Mouse (Mus musculus): ENCODE data around the gene Renbp. TPM values are rescaled to one million over a fixed set of nuclear protein-coding genes. Genes with fewer than 3 reads are reported as not detected.

Gene Renbp
- polyA plus RNA-seq, 1 experiment, result 42.3 TPM

GRCm38 (mm10) chrX:73910049-73910448, 20.6 kb downstream of the Renbp start:
- no peak for DNase-seq
- H3K4me3 ChIP-seq (replicated peaks; ENCODE audit: extremely low read depth, low read depth, low read length), result no peak overlapping the region
- H3K4me1 ChIP-seq (ENCODE audit: control insufficient read depth, insufficient read depth, low read length), result no peaks in the 10 kb centered on the region
- 72% methylated on average over 1 of the region's 1 CpGs for WGBS
- TF ChIP-seq CTCF (IDR thresholded peaks at IDR 0.05; ENCODE audit: insufficient read depth, low read length), result no peak
- TF ChIP-seq POLR2A (IDR thresholded peaks at IDR 0.05; ENCODE audit: borderline replicate concordance, extremely low read depth, low read depth, low read length), result no peak

GRCm38 (mm10) chrX:73897959-73898358, 32.7 kb downstream of the Renbp start:
- 63% methylated on average over 3 of the region's 3 CpGs for WGBS
- DNase-seq, result no peak

GRCm38 (mm10) chrX:73895719-73896118, 34.9 kb downstream of the Renbp start, which contains the start of gene L1cam:
L1cam (minus strand) TSS chrX:73896105.
- Histone ChIP-seq H3K4me3 (replicated peaks; ENCODE audit: extremely low read depth, low read depth, low read length) (no peak within 1 kb of the TSS), H3K4me1 (ENCODE audit: control insufficient read depth, insufficient read depth, low read length) (no peaks in the 10 kb centered on the region)
- TF ChIP-seq POLR2A (IDR thresholded peaks at IDR 0.05; ENCODE audit: borderline replicate concordance, extremely low read depth, low read depth, low read length), result no peak
- TF ChIP-seq CTCF (IDR thresholded peaks at IDR 0.05; ENCODE audit: insufficient read depth, low read length), result peak; percentile 25; the same call in 1 of the 2 replicates
- DNase-seq, result peak; percentile 38
- 27% methylated on average over 2 of the region's 2 CpGs for WGBS

More at GRCm38 (mm10) chrX:73897959-73898358, 32.7 kb downstream of the Renbp start:
- Histone ChIP-seq H3K4me1 (ENCODE audit: control insufficient read depth, insufficient read depth, low read length) (no peaks in the 10 kb centered on the region), H3K4me3 (replicated peaks; ENCODE audit: extremely low read depth, low read depth, low read length) (no peak overlapping the region)
- TF ChIP-seq CTCF (IDR thresholded peaks at IDR 0.05; ENCODE audit: insufficient read depth, low read length), result 0 out of 2 replicates have a peak, but pooled peaks have one; percentile 23
- TF ChIP-seq POLR2A (IDR thresholded peaks at IDR 0.05; ENCODE audit: borderline replicate concordance, extremely low read depth, low read depth, low read length), result no peak

- DNase-seq, result no peak
- H3K4me1 ChIP-seq (ENCODE audit: control insufficient read depth, insufficient read depth, low read length), result no peaks in the 10 kb centered on the region
- WGBS, result 91% methylated on average over 14 of the region's 14 CpGs
- no peak for TF ChIP-seq POLR2A (IDR thresholded peaks at IDR 0.05; ENCODE audit: borderline replicate concordance, extremely low read depth, low read depth, low read length)
- TF ChIP-seq CTCF (IDR thresholded peaks at IDR 0.05; ENCODE audit: insufficient read depth, low read length), result no peak
- no peak overlapping the region for H3K4me3 ChIP-seq (replicated peaks; ENCODE audit: extremely low read depth, low read depth, low read length)
These were observed 37.8 kb downstream of the Renbp start for GRCm38 (mm10) chrX:73892833-73893232.

- 75% methylated on average over 6 of the region's 6 CpGs for WGBS
- no peak within 1 kb of the TSS for H3K4me3 ChIP-seq (replicated peaks; ENCODE audit: extremely low read depth, low read depth, low read length)
- H3K4me1 ChIP-seq (ENCODE audit: control insufficient read depth, insufficient read depth, low read length), result no peaks in the 10 kb centered on the region
- TF ChIP-seq POLR2A (IDR thresholded peaks at IDR 0.05; ENCODE audit: borderline replicate concordance, extremely low read depth, low read depth, low read length) (no peak), CTCF (IDR thresholded peaks at IDR 0.05; ENCODE audit: insufficient read depth, low read length) (no peak)
- no peak for DNase-seq
These were observed 39.0 kb downstream of the Renbp start, which contains the start of gene Avpr2 for GRCm38 (mm10) chrX:73891551-73892152. Avpr2 (plus strand) TSS chrX:73892102.

- 43% methylated on average over 6 of the region's 6 CpGs for WGBS
- Histone ChIP-seq H3K4me1 (ENCODE audit: control insufficient read depth, insufficient read depth, low read length) (no peaks in the 10 kb centered on the region), H3K4me3 (replicated peaks; ENCODE audit: extremely low read depth, low read depth, low read length) (no peak overlapping the region)
- no peak for DNase-seq
- TF ChIP-seq CTCF (IDR thresholded peaks at IDR 0.05; ENCODE audit: insufficient read depth, low read length), result no peak
- TF ChIP-seq POLR2A (IDR thresholded peaks at IDR 0.05; ENCODE audit: borderline replicate concordance, extremely low read depth, low read depth, low read length), result no peak
These were observed 49.2 kb downstream of the Renbp start for GRCm38 (mm10) chrX:73881463-73881862.

- H3K4me1 ChIP-seq (ENCODE audit: control insufficient read depth, insufficient read depth, low read length), result no peaks in the 10 kb centered on the region
- TF ChIP-seq CTCF (IDR thresholded peaks at IDR 0.05; ENCODE audit: insufficient read depth, low read length) (no peak), POLR2A (IDR thresholded peaks at IDR 0.05; ENCODE audit: borderline replicate concordance, extremely low read depth, low read depth, low read length) (no peak)
- no peak for DNase-seq
- WGBS, result 41% methylated on average over 16 of the region's 16 CpGs
- no peak overlapping the region for H3K4me3 ChIP-seq (replicated peaks; ENCODE audit: extremely low read depth, low read depth, low read length)
These were observed 49.6 kb downstream of the Renbp start for GRCm38 (mm10) chrX:73881036-73881427.

- no peak for TF ChIP-seq CTCF (IDR thresholded peaks at IDR 0.05; ENCODE audit: insufficient read depth, low read length)
- TF ChIP-seq POLR2A (IDR thresholded peaks at IDR 0.05; ENCODE audit: borderline replicate concordance, extremely low read depth, low read depth, low read length), result no peak
- 28% methylated on average over 40 of the region's 48 CpGs for WGBS
- peak overlapping the region; percentile 60 for H3K4me3 ChIP-seq (replicated peaks; ENCODE audit: extremely low read depth, low read depth, low read length)
- no peaks in the 10 kb centered on the region for H3K4me1 ChIP-seq (ENCODE audit: control insufficient read depth, insufficient read depth, low read length)
- peak; percentile 23 for DNase-seq
These were observed 50.2 kb downstream of the Renbp start for GRCm38 (mm10) chrX:73880194-73881035.

GRCm38 (mm10) chrX:73877014-73877413, 53.6 kb downstream of the Renbp start:
- DNase-seq, result no peak
- Histone ChIP-seq H3K4me3 (replicated peaks; ENCODE audit: extremely low read depth, low read depth, low read length) (no peak overlapping the region), H3K4me1 (ENCODE audit: control insufficient read depth, insufficient read depth, low read length) (no peaks in the 10 kb centered on the region)
- WGBS, result 64% methylated on average over 1 of the region's 1 CpGs
- TF ChIP-seq CTCF (IDR thresholded peaks at IDR 0.05; ENCODE audit: insufficient read depth, low read length) (no peak), POLR2A (IDR thresholded peaks at IDR 0.05; ENCODE audit: borderline replicate concordance, extremely low read depth, low read depth, low read length) (no peak)

Data from lung, adult 2 months (tissue).